Mouse (Mus musculus) embryo, embryonic 9.5 days (tissue): ENCODE results near the gene Fam78a.

Experiments
- DNase-seq: peaks from one replicate; pipeline ENCODE4 v3.0.0-alpha.2; 2017; ENCODE audit errors: extremely low spot score

The Fam78a gene

DNA sequence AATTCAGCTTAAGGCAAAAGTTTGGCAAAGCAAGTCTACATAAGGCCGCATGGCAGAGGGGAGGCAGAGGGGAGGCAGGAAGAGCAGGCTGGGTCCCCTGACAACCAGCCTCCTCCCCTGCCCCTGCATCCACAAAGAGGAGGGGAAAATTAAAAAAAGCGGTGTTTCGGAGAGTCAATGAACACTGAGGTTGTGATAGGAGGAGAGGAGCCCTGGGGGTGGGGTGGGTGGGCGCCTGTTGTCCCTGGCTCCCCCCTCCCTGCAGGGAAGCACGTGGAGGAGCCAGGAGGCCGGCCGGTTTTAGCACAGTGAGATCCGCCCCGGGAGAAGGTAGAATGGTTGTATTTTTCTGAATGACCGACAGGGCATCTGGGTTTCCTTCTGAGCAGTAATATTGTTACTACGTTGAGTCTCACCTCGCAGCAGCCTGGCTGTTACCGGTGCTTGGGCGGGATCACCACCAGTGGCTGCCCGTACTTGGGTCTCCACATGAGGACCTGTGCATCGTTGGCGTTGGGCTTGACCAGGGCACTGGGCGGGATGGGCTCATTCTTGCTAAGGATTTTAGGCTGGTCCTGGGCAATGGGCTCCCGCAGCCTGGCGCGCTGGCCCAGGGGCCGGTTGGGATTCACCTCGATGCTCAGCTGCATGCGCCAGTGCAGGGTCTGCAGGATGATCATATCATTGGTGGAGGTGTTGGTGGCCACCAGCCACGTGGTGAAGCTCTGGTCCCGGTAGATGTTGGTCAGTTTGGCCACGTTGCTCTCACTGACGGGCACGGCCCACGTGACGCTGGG is 15.6 kb downstream of the Fam78a start:
- no peak for DNase-seq

DNA sequence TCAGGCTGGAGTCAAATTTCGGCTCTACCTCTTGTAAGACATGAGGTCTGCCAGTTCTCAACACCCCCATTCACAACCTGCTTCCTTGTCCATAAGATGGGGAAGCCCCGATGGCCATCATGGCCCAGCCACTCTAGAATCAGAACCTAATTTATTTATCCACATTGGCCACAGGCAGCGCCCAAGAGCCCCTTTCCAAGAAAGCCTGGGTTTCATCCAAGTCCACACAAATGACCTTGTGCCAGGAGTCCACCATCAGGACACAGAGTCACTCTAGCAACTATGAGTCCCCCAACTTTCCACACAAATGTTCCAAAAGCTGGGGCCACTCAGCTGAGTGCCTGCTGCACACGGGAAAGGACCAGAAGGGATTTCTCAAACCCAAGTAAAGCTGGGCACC is 18.7 kb downstream of the Fam78a start:
- no peak for DNase-seq

DNA sequence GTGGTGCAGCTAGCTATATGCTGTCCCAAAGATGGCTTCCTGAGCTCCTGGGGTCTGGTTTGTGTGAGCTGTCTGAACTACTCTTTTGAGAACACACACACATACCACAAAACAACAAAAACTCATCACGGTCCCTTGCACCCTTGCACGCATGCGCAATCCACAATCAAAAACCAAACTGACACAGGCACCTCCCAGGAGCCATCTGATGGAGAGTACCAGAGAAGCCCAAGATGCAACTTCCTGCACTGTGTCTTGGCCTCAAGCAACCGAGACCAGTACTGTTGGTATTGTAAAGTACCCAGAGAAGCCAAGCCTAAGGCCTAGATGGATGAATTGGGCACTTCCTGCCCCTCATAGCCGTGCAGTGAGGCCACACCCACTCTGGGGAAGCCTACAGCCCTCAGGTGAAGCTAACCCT is 19.3 kb downstream of the Fam78a start:
- no peak for DNase-seq

DNA sequence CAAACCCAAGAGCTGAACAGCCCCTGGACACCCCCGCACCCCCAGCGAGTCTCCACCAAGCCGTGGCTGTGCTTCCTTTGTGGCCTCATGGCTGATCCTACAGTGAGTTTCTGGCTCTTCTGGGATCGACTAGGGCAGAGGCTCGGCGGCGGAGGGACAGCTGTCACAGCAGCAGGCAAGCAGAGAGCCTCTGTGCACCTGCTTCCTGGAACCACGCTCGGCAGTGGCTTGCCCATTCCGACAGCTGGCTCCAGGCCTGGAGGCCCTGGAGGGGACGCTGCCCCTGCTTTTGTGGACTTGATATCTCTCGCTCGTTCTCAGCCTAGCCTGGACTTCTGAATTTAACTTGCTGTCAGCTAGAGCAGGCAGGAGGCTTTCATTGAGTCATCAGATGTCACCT is 19.7 kb downstream of the Fam78a start:
- DNase-seq = no peak

DNA sequence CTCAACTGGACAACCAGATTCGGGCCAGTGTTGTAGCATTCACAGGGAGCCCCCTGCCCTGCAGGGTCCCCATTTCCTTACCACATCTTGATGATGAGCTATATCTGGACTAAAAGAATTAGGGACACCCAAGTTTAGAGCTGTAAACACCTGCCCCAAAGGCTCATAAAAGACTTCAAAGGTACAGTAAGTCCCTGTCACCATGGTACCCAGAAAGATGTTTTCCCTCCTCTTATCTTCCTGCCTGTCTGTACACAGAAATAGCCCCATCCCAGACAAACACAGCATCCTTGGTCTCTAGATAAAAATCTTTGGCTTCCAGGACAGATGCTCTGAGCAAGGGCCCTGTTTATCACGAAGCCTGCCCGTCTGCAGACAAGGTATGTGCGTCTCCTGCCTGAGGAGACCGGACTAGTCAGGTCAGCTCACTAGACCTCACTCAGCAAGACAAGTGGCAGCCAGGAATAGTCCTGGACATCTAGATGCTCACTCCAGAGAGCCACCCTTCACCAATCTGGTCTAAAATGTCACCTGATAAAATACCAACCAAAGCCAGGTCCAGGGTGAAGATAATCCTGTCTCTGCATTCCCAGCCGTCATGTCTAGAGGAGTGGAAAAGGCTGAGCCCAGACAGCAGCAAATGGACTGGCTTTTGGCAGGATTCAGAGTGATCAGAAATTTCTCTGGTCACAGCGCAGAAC is 21.1 kb downstream of the Fam78a start:
- no peak for DNase-seq

DNA sequence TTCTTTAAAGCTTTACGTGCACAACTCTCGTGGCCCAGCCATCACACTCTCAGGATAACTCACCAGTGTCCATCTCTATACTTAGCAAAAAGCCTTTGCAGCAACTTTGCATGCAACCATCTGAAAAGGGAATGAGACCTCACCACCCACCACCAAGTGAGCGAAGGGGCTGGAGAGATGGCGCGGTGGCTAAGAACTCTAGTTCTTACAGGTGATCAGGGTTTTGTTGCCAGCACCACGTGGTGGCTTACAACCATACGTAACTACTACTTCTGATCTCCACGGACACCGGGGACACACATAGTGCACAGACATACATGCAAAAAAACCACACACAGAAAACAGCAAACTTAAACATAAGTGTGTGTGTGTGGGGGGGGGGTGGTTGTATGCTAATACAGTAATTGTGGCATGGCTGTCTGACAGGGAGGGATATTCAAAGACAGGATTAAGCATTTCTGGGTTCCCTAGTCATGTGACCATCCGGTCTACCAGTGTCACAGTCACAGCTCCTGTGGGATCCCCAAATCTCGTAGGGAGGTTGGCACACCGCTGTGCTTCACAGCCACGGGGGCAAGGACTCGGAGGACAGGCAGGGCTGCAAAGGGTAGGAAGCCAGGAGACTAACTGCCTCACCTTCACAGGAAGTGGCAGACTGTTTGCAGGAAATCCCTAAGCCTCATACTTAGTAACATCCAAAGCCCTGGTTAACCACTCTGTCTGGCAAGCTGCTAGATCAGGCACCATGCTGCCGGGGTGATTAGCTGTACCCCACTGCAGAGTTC is 21.8 kb downstream of the Fam78a start:
- no peak for DNase-seq

DNA sequence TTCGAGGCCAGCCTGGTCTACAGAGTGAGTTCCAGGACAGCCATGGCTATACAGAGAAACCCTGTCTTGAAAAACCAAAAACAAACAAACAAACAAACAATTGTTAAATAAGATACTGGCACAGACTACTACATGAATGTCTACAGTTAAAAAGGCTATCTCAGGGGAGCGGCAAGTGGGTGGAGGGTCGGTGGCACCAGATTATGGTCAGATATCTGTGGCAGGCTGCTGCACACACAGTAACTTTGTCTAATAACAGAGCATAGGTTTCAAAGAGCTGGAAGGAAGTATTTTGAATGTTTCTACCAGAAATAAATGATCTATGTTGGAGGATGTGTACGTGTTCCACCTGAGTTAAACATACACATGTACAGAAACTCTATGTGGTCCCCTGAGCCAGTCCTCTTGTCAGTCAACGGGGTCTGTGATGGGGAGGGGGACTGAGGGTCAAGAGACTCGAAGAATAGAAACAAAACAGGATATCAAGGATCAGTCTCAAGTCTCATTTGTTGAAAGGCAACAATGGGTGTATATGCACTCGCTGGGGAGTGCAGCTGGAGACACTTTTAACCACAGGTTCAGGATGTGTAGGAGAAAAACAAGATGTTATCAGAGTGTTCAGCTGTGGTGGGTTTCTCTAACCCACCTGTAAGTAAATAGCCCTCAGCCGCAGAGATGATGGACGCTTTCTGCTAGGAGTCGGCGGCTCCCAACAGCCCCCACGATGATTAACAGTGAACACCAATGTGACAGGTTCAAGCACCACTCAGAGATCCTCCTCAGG is 22.7 kb downstream of the Fam78a start:
- DNase-seq = no peak

DNA sequence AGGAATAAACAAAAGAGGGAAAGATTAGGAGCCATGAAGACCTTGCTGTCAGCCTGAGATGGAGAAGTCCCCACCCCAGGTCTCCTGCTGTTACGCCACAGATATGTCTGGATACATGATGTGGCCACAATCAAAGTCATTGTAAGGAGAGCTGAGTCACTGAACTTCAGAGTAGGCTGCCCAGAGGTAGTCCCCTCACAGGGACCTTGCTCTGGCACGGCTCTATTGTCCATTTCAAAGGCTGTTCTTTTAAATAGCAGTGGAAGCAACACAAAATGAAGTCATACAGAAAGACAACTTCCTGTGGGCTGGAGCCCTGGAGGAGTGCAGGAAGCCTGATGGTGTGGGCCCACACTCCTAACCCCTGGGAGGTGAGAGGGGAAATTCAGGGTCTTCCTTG is 23.5 kb downstream of the Fam78a start:
- no peak for DNase-seq

DNA sequence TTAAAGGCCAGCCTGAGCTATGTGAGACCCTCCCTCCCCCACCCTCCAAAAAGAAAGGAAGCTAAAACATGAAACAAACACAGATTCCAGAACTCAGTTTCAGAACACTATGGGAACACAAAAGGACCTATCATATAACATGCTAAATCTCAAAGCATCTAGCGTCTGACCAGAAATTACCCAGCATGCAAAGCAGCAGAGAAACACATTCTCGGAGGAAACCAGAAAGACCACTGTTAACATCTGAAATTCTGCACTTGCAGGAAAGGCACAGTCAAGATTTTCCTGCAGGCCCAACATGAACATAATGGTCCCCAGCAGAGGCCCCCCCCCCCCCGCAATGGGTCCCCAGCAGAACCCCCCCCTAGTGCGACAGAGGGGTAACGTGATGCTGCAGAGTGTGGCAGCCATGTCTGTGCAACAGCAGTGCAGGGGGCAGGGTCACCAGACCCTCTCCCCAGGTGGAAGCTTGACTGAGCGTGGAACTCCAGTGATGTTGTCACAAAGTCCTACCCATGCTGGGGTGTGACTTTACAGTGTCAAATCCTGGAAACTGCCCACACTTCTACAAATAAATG is 24.3 kb downstream of the Fam78a start:
- no peak for DNase-seq

DNA sequence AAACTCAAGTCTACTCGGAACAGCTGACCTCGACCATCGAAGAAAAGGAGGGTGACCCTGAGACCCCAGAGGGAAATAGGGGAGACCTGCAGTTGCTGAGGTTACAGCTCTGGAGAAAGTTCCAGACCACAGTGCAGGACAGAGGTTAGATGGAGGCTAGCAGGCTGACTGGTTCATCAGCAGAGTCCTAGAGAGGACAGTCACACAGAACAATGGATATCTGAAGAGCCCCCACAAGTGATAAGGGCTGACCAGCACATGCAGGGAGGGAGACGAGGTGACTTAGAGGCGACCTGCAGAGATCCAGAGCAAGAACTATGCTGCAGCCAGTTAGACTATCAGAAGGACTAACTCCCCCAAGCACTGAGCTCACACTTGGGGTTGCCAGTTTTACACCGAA is 25.0 kb downstream of the Fam78a start:
- no peak for DNase-seq

DNA sequence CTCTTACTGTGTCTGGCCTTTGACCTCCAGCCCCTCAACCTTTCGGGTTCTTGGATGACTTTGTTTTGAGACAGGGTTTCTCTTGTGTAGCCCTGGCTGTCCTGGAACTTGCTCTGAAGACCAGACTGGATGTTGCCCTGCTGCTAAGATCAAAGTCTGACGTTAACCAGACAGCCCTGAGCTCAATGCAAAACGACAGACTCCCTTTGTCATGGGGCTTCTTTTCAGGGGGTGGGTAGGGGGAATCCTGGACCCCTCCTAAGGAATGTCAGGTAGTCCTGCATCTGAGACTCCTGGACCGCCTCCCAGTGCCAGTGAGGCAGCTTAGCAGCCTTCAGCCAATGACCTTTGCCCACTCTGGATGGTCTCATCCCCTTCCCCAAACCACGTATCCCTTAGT is 25.9 kb downstream of the Fam78a start:
- DNase-seq = no peak

DNA sequence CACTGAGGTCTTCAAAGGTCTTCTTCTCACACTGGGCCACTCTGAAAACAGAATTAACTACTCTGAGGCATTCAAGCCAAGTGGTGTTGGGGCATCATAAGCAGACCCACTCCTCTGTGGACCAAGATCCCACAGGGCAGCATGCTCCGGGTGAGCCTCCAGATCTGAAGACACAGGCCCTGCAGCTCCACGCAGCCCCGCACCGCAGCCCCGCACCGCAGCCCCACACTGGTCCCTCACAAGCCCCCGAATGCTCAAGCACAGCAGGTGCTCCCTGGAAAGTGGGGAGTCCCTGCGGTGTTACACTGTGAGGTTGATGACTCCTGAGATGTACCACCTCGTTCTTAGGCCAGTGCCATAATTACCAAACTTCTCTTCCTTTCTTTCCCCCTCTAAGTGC is 26.4 kb downstream of the Fam78a start:
- no peak for DNase-seq

DNA sequence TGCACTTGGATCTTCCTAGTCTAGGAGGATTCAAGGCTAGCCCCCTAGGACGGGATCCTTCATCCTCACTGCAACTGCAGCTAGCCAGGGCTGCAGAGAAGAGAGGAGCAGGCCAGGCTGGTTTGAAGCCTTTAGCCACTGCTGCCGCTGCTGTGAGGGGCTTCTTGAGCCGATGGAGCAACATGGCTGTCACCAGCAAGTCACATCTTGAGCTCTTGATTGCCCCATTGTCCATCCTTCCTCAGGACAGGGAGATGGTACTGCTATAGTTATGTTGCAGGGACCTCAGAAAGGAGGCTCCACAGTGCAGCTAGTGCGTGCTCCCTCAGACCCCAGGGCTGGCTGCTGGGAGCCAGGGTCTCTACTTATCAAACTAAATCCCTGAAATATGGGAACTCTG is 26.9 kb downstream of the Fam78a start:
- no peak for DNase-seq

DNA sequence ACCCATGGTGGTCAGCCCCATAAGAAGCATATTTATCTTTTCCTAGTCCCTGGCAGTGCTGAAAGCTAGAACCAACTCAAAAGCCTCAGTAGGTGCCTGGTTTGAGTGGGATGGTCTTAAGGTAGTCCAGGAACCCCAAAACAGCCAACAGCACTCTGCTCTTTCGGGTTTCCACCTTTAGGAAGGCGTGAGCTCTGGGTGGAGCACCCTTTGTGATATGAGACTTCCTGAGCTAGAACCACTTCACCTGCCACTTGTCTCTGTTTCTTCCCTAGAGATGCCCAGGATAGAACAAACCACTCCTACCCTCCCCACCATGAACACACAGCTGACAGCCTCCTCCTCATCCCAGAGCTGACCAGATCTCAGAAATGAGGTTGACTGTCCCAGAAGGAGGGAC is 27.3 kb downstream of the Fam78a start:
- DNase-seq = no peak

DNA sequence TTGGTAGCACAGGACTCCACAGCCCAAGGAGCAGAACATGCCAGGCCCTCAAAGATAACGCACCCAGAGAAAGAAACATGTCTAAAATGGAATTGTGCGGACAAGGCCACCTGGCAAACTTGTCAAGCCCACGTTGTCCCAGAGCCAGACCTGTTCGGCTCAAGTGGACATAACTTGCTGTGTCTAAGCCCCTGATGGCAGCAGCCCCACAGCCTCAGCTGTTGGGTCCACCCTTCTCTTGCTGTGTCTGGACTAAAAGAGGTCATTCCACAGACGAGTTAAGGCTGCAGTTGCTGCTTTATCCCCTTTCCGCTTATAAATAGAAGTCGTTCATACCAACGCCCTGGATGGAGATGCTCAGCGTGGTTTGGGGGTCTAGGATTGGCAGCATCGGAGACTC is 28.1 kb downstream of the Fam78a start:
- no peak for DNase-seq

DNA sequence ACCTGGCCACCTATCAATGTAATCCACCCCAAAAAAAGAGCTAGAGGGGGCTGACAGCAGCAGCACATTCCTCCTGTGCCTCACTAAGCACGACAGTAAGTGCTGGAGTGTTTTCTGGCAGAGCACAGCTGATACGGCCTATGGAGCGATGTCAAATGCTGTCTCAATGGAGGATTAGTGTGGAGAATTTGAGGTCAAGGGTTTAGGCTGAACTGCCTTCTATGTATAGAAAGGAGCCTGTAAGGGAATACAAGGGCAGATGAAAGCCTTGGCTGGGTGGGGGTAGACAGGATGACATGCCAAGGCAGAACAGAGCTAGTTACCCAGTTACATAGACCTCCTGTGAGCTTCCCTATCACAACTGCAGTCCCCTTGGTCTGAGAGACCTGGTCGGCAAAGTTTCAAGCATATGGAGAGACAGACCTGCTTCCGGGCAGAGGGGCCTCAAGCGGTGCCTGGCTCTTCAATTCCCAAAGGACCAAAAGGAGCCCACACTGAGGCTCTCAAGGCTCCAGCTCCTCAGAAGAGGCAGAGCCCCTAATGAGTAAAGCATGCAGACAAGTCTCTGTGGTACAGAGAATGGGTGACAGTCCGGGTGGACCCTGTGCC is 29.2 kb downstream of the Fam78a start:
- DNase-seq = no peak

DNA sequence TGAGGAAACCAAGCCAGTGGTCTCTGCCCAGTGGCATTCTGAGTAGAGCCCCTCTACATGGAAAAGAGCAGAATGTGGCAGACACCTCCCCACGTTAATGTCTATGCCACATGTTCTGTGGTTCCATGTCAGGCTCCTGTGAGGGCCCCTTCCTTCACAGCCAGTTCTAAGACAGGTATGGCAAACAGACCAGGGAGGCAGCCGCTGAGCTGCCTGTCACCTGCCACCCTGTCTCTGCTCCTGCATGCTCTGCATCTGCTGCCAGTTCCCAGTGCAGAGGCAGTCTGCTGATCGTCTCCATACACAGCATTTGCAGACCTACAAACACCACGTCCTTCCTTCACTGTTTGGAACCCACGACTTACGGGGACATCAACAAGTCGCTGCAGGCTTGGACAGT is 32.2 kb downstream of the Fam78a start:
- no peak for DNase-seq

DNA sequence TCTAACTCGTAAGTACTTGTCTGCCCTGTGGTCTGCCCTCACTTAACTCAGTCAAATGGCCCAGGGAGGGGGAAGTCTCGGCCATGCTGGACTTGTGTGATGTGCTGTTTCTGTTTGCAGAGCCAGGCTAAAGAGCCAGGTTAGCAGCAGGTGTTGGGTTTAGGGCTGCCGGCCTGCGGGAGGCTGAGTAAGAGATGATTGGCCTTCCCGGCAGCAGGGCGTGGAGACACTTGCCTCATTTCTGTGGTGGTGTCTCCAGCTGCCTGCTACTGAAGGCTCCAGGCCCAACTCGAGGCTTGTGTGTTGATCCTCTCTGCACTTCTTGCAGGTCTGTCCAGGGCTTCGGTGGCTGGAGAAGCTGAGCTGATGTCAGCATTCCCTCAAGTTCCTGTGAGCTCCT is 32.9 kb downstream of the Fam78a start:
- no peak for DNase-seq

DNA sequence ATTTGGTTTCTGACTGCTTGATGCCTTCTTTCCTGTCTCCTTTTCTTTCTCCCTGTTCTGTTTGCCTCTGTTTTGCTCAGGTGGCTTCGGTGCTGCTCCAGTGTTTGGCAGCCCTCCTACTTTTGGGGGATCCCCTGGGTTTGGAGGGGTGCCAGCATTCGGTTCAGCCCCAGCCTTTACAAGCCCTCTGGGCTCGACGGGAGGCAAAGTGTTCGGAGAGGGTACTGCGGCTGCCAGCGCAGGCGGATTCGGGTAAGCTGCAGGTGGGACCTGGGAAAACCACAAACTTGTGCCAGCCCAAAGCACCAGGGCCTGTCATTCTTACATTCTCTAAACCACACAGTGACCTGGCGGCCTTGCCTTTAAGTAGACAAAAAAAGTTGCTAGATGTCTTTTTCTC is 37.3 kb downstream of the Fam78a start:
- no peak for DNase-seq

DNA sequence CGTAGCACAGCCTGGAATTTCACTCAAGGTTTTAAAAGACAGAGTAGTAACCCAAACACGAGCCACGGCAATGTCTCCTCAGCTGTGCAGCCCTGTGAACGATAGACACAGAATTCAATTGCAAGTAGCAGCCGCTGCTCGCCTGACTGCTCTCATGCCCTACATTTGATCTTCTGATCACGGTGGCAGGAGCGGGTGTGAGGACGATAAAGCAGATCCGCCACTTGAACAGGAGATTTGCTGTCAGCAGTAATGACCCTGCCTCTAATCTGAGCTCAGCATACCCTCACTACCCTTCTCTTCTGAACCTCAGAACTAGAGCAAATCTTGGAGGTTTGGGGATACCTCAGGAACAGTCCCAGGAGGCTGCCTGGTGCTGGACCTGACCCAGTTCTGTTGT is 38.6 kb downstream of the Fam78a start:
- no peak for DNase-seq

DNA sequence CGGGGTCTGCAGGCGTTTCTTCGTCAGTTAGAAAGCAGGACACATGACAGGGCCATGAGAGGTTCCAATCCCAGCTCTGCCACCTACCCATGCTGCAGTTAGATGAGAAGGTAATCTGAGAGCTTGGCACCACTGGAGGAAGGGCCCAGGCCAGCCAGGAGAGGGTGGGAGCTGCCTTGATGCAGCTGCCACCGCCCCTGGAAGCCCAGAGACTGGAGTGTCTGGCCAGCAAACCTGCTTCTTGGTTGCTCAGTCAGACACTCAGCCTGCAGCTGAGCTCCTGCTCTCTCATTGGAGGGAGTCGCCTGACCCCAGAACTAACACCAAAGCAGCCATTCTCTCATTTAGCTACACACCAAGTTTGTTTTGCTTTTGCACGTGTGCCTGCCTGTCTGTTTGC is 39.3 kb downstream of the Fam78a start:
- DNase-seq = no peak
